Mouse (Mus musculus) macrophage (primary cell): Measurements from ENCODE around the gene Nav3. TPM values are rescaled to one million over a fixed set of nuclear protein-coding genes. Genes with fewer than 3 reads are reported as not detected.

Experiments used
- H3K27ac ChIP-seq: fragments of 350-480 bp; formaldehyde crosslinking; 2 replicates; pipeline ENCODE4 v1.9.0; 2021
- H3K36me3 ChIP-seq: fragments of 350-480 bp; formaldehyde crosslinking; 2 replicates; pipeline ENCODE4 v1.9.0; 2021; ENCODE audit errors: inconsistent target
- H3K4me3 ChIP-seq: fragments of 350-480 bp; formaldehyde crosslinking; 2 replicates; pipeline ENCODE4 v1.9.0; 2021; ENCODE audit errors: inconsistent target
- H3K79me2 ChIP-seq: fragments of 350-480 bp; formaldehyde crosslinking; 2 replicates; pipeline ENCODE4 v1.9.0; 2021; ENCODE audit errors: inconsistent target
- WGBS: methylation state at CpG from one replicate; pipeline ENCODE4 v1.1.7; 2026; ENCODE audit warnings: inconsistent platforms; ENCODE audit not compliant: missing documents; 5-methylcytosine and 5-hydroxymethylcytosine counted together
- polyA plus RNA-seq: library from polyadenylated mRNA; stranded (reverse); fragments of 250-400 nt; gene quantifications from 3 replicates; pipeline ENCODE4 v1.2.4, GENCODE M21; 2018; ENCODE audit warnings: inconsistent platforms

Gene Nav3
- polyA plus RNA-seq, 1 experiment from 2014 or later = not detected

GRCm38 (mm10) chr10:110000755-110001247 lies 455.2 kb downstream of the Nav3 start:
- Histone ChIP-seq H3K27ac (no peak overlapping the region), H3K79me2 (no peaks in the 10 kb centered on the region)
- 50% methylated on average over 3 of the region's 3 CpGs for WGBS

GRCm38 (mm10) chr10:109999904-110000303 lies 456.1 kb downstream of the Nav3 start:
- H3K36me3 ChIP-seq = no peaks in the 10 kb centered on the region
- H3K79me2 ChIP-seq = no peaks in the 10 kb centered on the region
- 95% methylated on average over 10 of the region's 10 CpGs for WGBS
- H3K27ac ChIP-seq = no peak overlapping the region
- no peak overlapping the region for H3K4me3 ChIP-seq

More at GRCm38 (mm10) chr10:110000755-110001247, 455.2 kb downstream of the Nav3 start:
- Histone ChIP-seq H3K4me3 (no peak overlapping the region), H3K36me3 (no peaks in the 10 kb centered on the region)

- no peaks in the 10 kb centered on the region for H3K36me3 ChIP-seq
- no peak overlapping the region for H3K4me3 ChIP-seq
- no peaks in the 10 kb centered on the region for H3K79me2 ChIP-seq
- H3K27ac ChIP-seq = no peak overlapping the region
- WGBS = 91% methylated on average over 5 of the region's 5 CpGs
Measured at GRCm38 (mm10) chr10:109994302-109994701, 461.7 kb downstream of the Nav3 start.

GRCm38 (mm10) chr10:109985824-109986485 lies 470.0 kb downstream of the Nav3 start:
- WGBS = 13% methylated on average over 8 of the region's 8 CpGs
- Histone ChIP-seq H3K27ac (no peak overlapping the region), H3K36me3 (no peaks in the 10 kb centered on the region), H3K4me3 (no peak overlapping the region), H3K79me2 (no peaks in the 10 kb centered on the region)

GRCm38 (mm10) chr10:109976351-109976750 lies 479.7 kb downstream of the Nav3 start:
- WGBS = 72% methylated on average over 8 of the region's 8 CpGs
- no peak overlapping the region for H3K27ac ChIP-seq
- H3K79me2 ChIP-seq = no peaks in the 10 kb centered on the region
- no peak overlapping the region for H3K4me3 ChIP-seq
- no peaks in the 10 kb centered on the region for H3K36me3 ChIP-seq

GRCm38 (mm10) chr10:109974177-109974576 lies 481.8 kb downstream of the Nav3 start:
- 94% methylated on average over 4 of the region's 4 CpGs for WGBS
- no peak overlapping the region for H3K4me3 ChIP-seq

GRCm38 (mm10) chr10:109973483-109973882 lies 482.5 kb downstream of the Nav3 start:
- no peak overlapping the region for H3K27ac ChIP-seq
- H3K4me3 ChIP-seq = no peak overlapping the region
- no peaks in the 10 kb centered on the region for H3K36me3 ChIP-seq
- WGBS = 16% methylated on average over 3 of the region's 3 CpGs
- no peaks in the 10 kb centered on the region for H3K79me2 ChIP-seq

More at GRCm38 (mm10) chr10:109974177-109974576, 481.8 kb downstream of the Nav3 start:
- no peak overlapping the region for H3K27ac ChIP-seq
- no peaks in the 10 kb centered on the region for H3K36me3 ChIP-seq
- no peaks in the 10 kb centered on the region for H3K79me2 ChIP-seq

- WGBS = 81% methylated on average over 3 of the region's 3 CpGs
- H3K79me2 ChIP-seq = no peaks in the 10 kb centered on the region
- no peaks in the 10 kb centered on the region for H3K36me3 ChIP-seq
- no peak overlapping the region for H3K27ac ChIP-seq
- H3K4me3 ChIP-seq = no peak overlapping the region
Measured at GRCm38 (mm10) chr10:109950296-109950695, 505.7 kb downstream of the Nav3 start.

- no peaks in the 10 kb centered on the region for H3K36me3 ChIP-seq
- no peaks in the 10 kb centered on the region for H3K79me2 ChIP-seq
- WGBS = 90% methylated on average over 5 of the region's 5 CpGs
Measured at GRCm38 (mm10) chr10:109929319-109929622, 526.7 kb downstream of the Nav3 start.

GRCm38 (mm10) chr10:109928547-109929318 lies 527.3 kb downstream of the Nav3 start:
- 93% methylated on average over 8 of the region's 8 CpGs for WGBS
- Histone ChIP-seq H3K79me2 (no peaks in the 10 kb centered on the region), H3K4me3 (no peak overlapping the region), H3K27ac (no peak overlapping the region), H3K36me3 (no peaks in the 10 kb centered on the region)

More at GRCm38 (mm10) chr10:109929319-109929622, 526.7 kb downstream of the Nav3 start:
- H3K27ac ChIP-seq = no peak overlapping the region
- H3K4me3 ChIP-seq = no peak overlapping the region

- Histone ChIP-seq H3K36me3 (no peaks in the 10 kb centered on the region), H3K27ac (no peak overlapping the region), H3K79me2 (no peaks in the 10 kb centered on the region), H3K4me3 (no peak overlapping the region)
- WGBS = 53% methylated on average over 3 of the region's 3 CpGs
Measured at GRCm38 (mm10) chr10:109926149-109926548, 529.9 kb downstream of the Nav3 start.

- H3K27ac ChIP-seq = no peak overlapping the region
- 50% methylated on average over 2 of the region's 2 CpGs for WGBS
- no peak overlapping the region for H3K4me3 ChIP-seq
- no peaks in the 10 kb centered on the region for H3K79me2 ChIP-seq
- no peaks in the 10 kb centered on the region for H3K36me3 ChIP-seq
Measured at GRCm38 (mm10) chr10:109924136-109924535, 531.9 kb downstream of the Nav3 start.

- Histone ChIP-seq H3K27ac (no peak overlapping the region), H3K4me3 (no peak overlapping the region), H3K36me3 (no peaks in the 10 kb centered on the region), H3K79me2 (no peaks in the 10 kb centered on the region)
- 87% methylated on average over 11 of the region's 11 CpGs for WGBS
Measured at GRCm38 (mm10) chr10:109921368-109921767, 534.6 kb downstream of the Nav3 start.

- WGBS = 16% methylated on average over 5 of the region's 6 CpGs
- Histone ChIP-seq H3K36me3 (no peaks in the 10 kb centered on the region), H3K79me2 (no peaks in the 10 kb centered on the region), H3K27ac (no peak overlapping the region), H3K4me3 (no peak overlapping the region)
Measured at GRCm38 (mm10) chr10:109920607-109921187, 535.3 kb downstream of the Nav3 start.

GRCm38 (mm10) chr10:109919515-109919914 lies 536.5 kb downstream of the Nav3 start:
- H3K4me3 ChIP-seq = no peak overlapping the region
- H3K79me2 ChIP-seq = no peaks in the 10 kb centered on the region
- H3K36me3 ChIP-seq = no peaks in the 10 kb centered on the region
- 80% methylated on average over 1 of the region's 1 CpGs for WGBS
- no peak overlapping the region for H3K27ac ChIP-seq
